Mouse (Mus musculus) neural tube, embryonic 14.5 days (tissue): ENCODE measurements around the gene Foxn1. TPM values are rescaled to one million over a fixed set of nuclear protein-coding genes. Genes with fewer than 3 reads are reported as not detected.

Source experiments
- ATAC-seq: fragments of 200-750 bp; cut with Nextera tagmentation; 2 replicates; pipeline ENCODE4 v1.8.0; 2017; ENCODE audit warnings: low read depth, mild to moderate bottlenecking, moderate TSS enrichment, moderate library complexity
- H3K27ac ChIP-seq: fragments of 300-500 bp; sonication (generic); 2 replicates; pipeline ENCODE4 v1.5.1; 2014; ENCODE audit warnings: low read depth, mild to moderate bottlenecking, control low read depth, low read length, moderate library complexity, mixed read lengths
- H3K27me3 ChIP-seq: fragments of 300-500 bp; sonication (generic); 2 replicates; pipeline ENCODE4 v1.6.1; 2014; ENCODE audit warnings: low read length; ENCODE audit not compliant: control insufficient read depth, insufficient read depth
- H3K36me3 ChIP-seq: fragments of 300-500 bp; sonication (generic); 2 replicates; pipeline ENCODE4 v1.6.1; 2014; ENCODE audit warnings: low read length, mixed read lengths; ENCODE audit not compliant: control insufficient read depth, insufficient read depth
- H3K4me1 ChIP-seq: fragments of 300-500 bp; sonication (generic); 2 replicates; pipeline ENCODE4 v1.6.1; 2014; ENCODE audit warnings: low read length; ENCODE audit not compliant: control insufficient read depth, insufficient read depth
- H3K4me2 ChIP-seq: fragments of 300-500 bp; sonication (generic); 2 replicates; pipeline ENCODE4 v1.6.1; 2014; ENCODE audit warnings: mild to moderate bottlenecking, low read depth, low read length, control low read depth
- H3K4me3 ChIP-seq: fragments of 300-500 bp; sonication (generic); 2 replicates; pipeline ENCODE4 v1.5.1; 2014; ENCODE audit warnings: low read depth, low read length, control low read depth, mixed read lengths
- H3K9ac ChIP-seq: fragments of 300-500 bp; sonication (generic); replicated peaks from 2 replicates; pipeline ENCODE4 v1.6.1; 2014; ENCODE audit warnings: low read depth, mild to moderate bottlenecking, control low read depth, low read length, mixed read lengths
- H3K9me3 ChIP-seq: fragments of 300-500 bp; sonication (generic); 2 replicates; pipeline ENCODE4 v1.6.1; 2016; ENCODE audit warnings: low read length; ENCODE audit not compliant: control insufficient read depth
- WGBS: fragments of 180-500 bp; shearing (Covaris S2); extraction: QIAGEN DNeasy Blood & Tissue Kit; methylation state at CpG from one replicate; pipeline ENCODE4 v1.1.7; 2014; 5-methylcytosine and 5-hydroxymethylcytosine counted together
- polyA plus RNA-seq: library from polyadenylated mRNA; unstranded; fragments of >200 nt; fragmentation: Nextera tagmentation; extraction: Ambion mirVana; gene quantifications from 2 replicates; pipeline ENCODE4 v1.2.1, GENCODE M21; 2014

Foxn1 gene
- polyA plus RNA-seq, 1 experiment from 2014 or later = not detected

DNA sequence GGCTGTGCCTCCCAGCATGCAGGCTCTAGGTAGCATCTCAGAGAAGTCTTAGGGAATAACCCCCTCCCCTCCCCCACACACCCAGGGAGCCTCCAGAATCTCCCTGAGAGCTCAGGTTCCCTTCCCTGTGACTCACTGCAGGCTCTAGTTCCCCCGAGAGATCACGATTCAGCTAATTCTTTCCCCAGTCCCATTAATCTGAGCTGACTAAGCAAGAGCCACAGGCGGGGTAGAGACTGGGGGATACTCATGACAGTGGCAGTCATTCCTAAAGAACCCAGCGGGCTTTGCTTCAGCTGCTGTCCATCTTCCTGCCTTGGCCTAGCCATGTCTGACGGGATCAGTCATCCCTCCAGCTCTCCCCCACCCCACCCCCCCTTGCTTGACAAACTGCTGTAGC is 3.7 kb downstream of the Foxn1 start:
- no peak overlapping the region for H3K27ac ChIP-seq
- H3K4me2 ChIP-seq = no peak overlapping the region
- no peaks in the 10 kb centered on the region for H3K9me3 ChIP-seq
- no peak overlapping the region for H3K4me3 ChIP-seq
- no peak for ATAC-seq
- H3K27me3 ChIP-seq = no peaks in the 10 kb centered on the region
- no peak overlapping the region for H3K9ac ChIP-seq
- no peaks in the 10 kb centered on the region for H3K36me3 ChIP-seq
- 47% methylated on average over 5 of the region's 5 CpGs for WGBS
- H3K4me1 ChIP-seq = no peaks in the 10 kb centered on the region

DNA sequence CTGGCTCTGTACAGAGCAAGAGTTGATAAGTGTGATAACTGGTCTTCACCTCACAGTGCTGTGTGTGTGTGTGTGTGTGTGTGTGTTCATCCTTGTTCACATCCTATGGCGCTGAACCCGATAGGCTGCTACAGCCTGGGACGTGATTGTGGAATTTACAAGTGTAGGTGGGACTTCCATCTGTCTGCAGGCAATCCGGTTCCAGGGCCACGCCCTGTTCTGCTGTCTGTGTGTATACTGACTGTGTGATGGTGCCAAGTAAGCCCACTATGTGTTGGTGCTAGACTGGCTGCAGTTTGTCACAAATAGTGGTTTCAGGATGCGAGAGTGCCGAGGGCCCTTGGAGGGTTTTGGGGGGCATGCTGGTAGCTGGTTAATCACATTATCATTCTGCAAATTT is 4.1 kb downstream of the Foxn1 start:
- Histone ChIP-seq H3K27me3 (no peaks in the 10 kb centered on the region), H3K4me2 (no peak overlapping the region), H3K4me1 (no peaks in the 10 kb centered on the region), H3K36me3 (no peaks in the 10 kb centered on the region), H3K9ac (no peak overlapping the region), H3K9me3 (no peaks in the 10 kb centered on the region), H3K27ac (no peak overlapping the region), H3K4me3 (no peak overlapping the region)
- WGBS = 81% methylated on average over 7 of the region's 7 CpGs
- no peak for ATAC-seq

DNA sequence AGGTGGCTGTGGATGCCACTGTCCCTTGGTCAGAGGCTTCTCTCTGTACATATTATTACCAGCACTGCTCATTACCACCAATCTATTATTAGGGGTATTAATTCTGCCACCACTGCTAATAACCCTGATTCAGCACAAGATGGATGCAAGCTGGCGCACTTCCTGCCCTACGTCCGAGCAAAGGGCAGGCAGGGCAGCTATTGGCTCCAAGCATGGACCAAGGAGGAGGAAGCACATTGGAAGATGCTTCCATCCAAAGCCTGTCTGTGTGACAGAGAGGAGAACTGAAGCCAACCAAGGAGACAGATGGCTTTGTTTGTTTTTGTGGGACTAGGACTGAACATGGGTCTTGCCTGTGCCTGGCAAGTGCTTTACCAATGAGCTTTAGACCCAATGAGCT is 5.4 kb downstream of the Foxn1 start:
- Histone ChIP-seq H3K9ac (no peak overlapping the region), H3K36me3 (no peaks in the 10 kb centered on the region), H3K4me3 (no peak overlapping the region), H3K4me1 (no peaks in the 10 kb centered on the region), H3K27ac (no peak overlapping the region), H3K27me3 (no peaks in the 10 kb centered on the region), H3K4me2 (no peak overlapping the region), H3K9me3 (no peaks in the 10 kb centered on the region)
- no peak for ATAC-seq
- 81% methylated on average over 3 of the region's 3 CpGs for WGBS

DNA sequence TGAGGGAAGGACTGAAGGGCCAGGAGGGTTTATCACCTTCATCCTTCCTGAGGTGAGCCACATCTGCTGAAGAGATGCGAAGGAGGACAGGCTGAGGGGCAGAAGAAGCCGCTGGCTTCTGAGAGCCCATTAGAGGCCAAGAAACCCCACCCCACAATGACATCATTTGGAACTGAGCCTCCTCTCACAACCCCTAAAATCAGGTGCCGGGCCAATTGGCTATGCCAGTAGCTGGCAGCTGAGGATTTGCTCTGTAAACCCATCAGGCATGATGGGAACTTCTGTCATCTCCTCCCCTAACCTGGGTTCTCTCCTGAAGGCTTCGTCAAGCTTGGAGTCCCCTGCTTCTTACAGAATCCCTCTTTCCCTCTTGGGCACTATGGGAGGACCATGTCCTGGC is 6.0 kb downstream of the Foxn1 start:
- ATAC-seq = no peak
- Histone ChIP-seq H3K27me3 (no peaks in the 10 kb centered on the region), H3K4me3 (no peak overlapping the region), H3K4me1 (no peaks in the 10 kb centered on the region), H3K4me2 (no peak overlapping the region), H3K27ac (no peak overlapping the region), H3K36me3 (no peaks in the 10 kb centered on the region), H3K9me3 (no peaks in the 10 kb centered on the region), H3K9ac (no peak overlapping the region)
- WGBS = 77% methylated on average over 4 of the region's 4 CpGs

DNA sequence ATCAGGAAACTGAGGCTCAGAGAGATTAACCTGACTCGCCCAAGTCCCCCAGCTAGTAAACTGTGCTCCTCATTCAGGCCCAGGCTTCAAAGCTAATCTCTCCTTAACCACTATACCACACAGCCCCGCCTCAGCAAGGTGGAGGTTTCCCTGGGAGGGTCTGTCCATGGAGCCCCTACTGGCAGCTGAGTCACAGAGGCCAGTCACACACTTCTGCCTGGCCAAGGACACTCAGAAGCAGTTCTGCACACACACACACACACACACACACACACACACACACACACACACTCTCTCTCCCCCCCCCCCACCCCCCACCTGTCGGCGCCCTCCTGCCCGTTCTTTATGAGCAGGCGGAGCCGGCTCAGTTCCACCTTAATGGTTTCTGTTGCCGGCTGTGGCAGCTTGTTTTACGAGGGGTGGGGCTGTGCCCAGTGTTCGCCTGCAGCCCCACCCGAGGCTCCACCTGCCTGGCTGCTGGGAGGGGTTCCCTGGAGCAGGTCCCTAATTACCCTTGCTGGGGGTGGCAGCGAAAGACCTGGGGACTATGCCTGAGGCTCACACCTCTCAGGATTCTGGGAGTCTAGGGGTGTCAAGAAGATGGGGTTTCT is 8.7 kb downstream of the Foxn1 start:
- no peaks in the 10 kb centered on the region for H3K27me3 ChIP-seq
- ATAC-seq = no peak
- no peak overlapping the region for H3K4me2 ChIP-seq
- WGBS = 26% methylated on average over 10 of the region's 12 CpGs
- no peaks in the 10 kb centered on the region for H3K36me3 ChIP-seq
- H3K27ac ChIP-seq = no peak overlapping the region
- no peaks in the 10 kb centered on the region for H3K9me3 ChIP-seq
- no peak overlapping the region for H3K4me3 ChIP-seq
- no peak overlapping the region for H3K9ac ChIP-seq
- no peaks in the 10 kb centered on the region for H3K4me1 ChIP-seq

DNA sequence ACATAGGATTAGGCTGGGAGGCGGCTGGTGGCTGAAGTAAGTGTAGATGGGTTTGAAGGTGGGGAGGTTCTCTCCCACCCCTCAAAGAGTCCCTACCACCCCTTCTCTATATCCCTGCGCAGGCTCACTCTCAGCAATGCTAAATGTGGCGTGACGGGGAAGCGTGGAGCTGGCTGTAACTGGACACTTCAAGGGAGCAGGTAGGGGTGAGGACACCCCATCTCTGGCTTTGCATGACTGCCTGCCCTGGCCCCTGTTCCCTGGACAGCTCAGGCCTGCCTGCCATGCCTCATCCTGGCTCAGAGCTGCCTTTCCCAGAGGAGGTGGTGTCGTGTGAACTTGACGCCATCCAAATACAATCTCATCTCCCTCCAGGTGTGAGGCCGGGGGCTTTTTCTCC is 12.2 kb downstream of the Foxn1 start:
- H3K36me3 ChIP-seq = no peaks in the 10 kb centered on the region
- H3K27ac ChIP-seq = no peak overlapping the region
- no peak overlapping the region for H3K4me3 ChIP-seq
- no peaks in the 10 kb centered on the region for H3K4me1 ChIP-seq
- 81% methylated on average over 8 of the region's 8 CpGs for WGBS
- H3K9me3 ChIP-seq = no peaks in the 10 kb centered on the region
- no peak overlapping the region for H3K4me2 ChIP-seq
- H3K9ac ChIP-seq = no peak overlapping the region
- H3K27me3 ChIP-seq = no peaks in the 10 kb centered on the region
- ATAC-seq = no peak

DNA sequence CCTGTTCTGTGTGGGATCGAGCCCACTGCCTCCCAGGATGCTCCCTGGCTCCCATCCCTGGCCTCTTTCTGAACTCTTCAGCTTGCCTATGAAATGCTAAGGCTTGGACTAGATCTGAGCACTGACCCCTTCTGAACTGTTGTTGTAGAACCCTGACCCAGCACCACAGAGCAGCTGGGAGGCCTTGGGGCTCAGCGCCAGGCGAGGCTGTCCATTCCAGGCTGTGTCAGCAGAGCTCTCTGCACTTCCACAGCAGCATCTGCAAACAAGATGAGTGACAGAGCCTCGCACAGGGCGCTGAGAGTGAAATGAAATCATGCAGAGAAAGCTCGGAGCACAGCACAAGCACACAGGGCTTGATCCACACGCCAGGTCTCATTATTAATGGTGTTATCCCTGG is 13.7 kb downstream of the Foxn1 start:
- H3K36me3 ChIP-seq = no peaks in the 10 kb centered on the region
- no peak overlapping the region for H3K4me2 ChIP-seq
- no peak for ATAC-seq
- no peaks in the 10 kb centered on the region for H3K4me1 ChIP-seq
- H3K27ac ChIP-seq = no peak overlapping the region
- no peak overlapping the region for H3K9ac ChIP-seq
- no peak overlapping the region for H3K4me3 ChIP-seq
- no peaks in the 10 kb centered on the region for H3K9me3 ChIP-seq
- WGBS = 72% methylated on average over 7 of the region's 7 CpGs
- no peaks in the 10 kb centered on the region for H3K27me3 ChIP-seq

DNA sequence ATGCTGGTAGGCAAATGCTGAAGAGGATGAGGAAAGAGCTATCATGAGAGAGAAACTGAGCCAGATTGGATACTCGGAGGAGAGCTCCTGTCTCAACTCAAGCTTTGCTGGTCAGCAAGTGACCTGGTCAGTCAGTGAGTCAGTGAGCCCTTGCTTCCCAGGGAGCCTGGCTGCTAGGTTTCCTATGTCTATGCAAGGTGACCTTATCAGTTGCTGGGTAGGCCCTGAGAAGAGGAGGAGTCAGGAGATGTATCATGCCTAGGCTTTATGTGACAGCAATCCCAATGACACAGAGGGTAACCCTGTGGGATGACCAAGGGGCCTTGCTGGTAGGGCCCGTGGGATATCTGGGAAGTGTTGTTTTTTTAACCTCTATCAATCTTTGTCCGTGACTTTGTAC is 14.2 kb downstream of the Foxn1 start:
- no peaks in the 10 kb centered on the region for H3K27me3 ChIP-seq
- 87% methylated on average over 3 of the region's 3 CpGs for WGBS

DNA sequence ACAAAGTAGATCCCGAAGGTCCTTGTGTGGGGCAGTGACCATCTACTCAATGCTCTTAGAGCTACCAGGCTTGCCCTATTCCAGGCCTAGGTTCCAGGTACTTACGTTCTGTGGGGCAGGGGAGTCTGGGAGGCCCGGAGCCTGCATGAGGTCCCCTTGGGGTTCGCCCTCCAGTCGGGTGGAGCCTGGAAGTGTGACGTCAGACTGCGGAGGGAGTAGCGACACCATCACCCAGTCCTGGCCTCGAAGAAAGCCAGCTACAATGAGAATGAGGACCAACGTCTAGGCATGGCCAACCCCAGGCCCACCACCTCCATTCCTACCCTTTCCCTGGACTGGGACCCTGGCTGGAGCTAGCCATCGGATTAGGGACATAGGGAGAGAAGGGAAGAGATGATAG is 14.6 kb downstream of the Foxn1 start:
- no peak overlapping the region for H3K4me2 ChIP-seq
- H3K27me3 ChIP-seq = no peaks in the 10 kb centered on the region
- H3K9me3 ChIP-seq = no peaks in the 10 kb centered on the region
- no peaks in the 10 kb centered on the region for H3K4me1 ChIP-seq
- H3K27ac ChIP-seq = no peak overlapping the region
- H3K9ac ChIP-seq = no peak overlapping the region
- H3K36me3 ChIP-seq = no peaks in the 10 kb centered on the region
- WGBS = 93% methylated on average over 11 of the region's 11 CpGs
- no peak overlapping the region for H3K4me3 ChIP-seq
- no peak for ATAC-seq

More for the DNA sequence above, 14.2 kb downstream of the Foxn1 start:
- H3K9me3 ChIP-seq = no peaks in the 10 kb centered on the region
- H3K4me2 ChIP-seq = no peak overlapping the region
- no peak overlapping the region for H3K27ac ChIP-seq
- no peak for ATAC-seq
- no peak overlapping the region for H3K4me3 ChIP-seq
- H3K9ac ChIP-seq = no peak overlapping the region
- H3K36me3 ChIP-seq = no peaks in the 10 kb centered on the region
- H3K4me1 ChIP-seq = no peaks in the 10 kb centered on the region
